Mouse (Mus musculus) CD4-positive helper T cell, adult 2 months (primary cell): Measurements from ENCODE around the gene 2210407C18Rik.
A peak's percentile ranks its signal among the peaks of the same experiment; 100 is the strongest.

ENCODE experiments used
- DNase-seq: peaks from one replicate; pipeline ENCODE4 v3.0.0-alpha.2; 2012; ENCODE audit warnings: low read depth, missing footprints, low spot score

Gene 2210407C18Rik

DNA sequence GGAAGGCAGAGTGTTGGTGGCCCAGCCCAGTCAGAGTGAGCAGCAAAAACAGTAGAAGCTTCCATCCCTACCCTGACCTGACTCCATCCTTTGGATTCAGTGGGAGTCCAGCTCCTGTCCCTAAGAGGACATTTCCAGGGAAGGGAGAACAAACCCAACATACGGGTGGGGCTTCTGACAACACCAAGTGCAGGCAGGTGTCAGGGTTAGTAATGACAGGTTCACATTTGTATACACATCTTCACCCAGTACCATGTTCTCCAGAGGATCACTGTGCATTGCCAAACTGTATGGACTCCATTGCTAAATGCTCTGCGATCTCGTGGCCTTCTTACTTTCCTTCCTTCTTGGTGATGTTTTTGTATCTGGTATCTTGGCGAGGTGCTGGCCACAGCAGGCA is at the start of gene 2210407C18Rik:
Gene 2210407C18Rik, minus strand, starts transcription at position 101 of the 400 bp plus-strand sequence.
- DNase-seq = no peak

DNA sequence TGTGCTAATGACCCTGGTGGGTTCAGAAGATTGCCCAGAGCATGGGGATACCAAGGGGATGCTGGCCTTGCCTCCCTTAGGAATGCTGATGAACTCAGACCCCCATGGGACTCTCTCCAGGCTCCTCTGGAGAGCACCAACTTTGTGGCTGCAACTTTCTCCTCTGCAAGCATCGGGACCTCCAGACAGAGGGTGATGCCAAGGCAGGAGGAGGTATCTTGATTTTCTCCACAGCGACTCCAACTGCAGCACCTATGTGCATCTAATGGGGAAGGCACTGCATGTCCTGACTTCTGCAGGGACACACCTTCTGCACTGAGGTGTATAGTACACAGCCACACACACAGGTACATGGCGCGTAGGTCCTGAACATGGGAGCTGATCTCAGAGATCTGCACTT is 42.7 kb upstream of the 2210407C18Rik start, which contains the start of gene Olfr322:
Gene Olfr322, plus strand, starts transcription at position 187 of the 400 bp plus-strand sequence.
- no peak for DNase-seq

DNA sequence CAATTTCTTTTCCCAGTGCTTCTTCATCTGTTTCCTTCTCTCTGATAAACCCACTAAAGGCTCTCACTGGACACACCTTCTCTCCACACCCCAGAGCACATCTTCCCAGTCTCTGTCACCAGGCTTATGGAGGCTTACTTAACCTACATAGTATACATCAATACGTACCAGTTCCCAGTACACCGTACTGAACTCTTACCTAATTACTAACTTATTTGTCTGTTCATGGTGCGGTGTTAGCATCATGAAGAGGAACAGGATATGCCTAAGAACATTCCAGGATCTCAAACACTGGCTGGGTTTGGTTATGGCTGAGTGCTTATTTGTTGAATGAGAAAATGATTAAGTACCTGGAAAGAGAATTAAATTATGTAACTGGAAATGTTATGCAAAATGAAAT is 39.3 kb upstream of the 2210407C18Rik start:
- DNase-seq = no peak

DNA sequence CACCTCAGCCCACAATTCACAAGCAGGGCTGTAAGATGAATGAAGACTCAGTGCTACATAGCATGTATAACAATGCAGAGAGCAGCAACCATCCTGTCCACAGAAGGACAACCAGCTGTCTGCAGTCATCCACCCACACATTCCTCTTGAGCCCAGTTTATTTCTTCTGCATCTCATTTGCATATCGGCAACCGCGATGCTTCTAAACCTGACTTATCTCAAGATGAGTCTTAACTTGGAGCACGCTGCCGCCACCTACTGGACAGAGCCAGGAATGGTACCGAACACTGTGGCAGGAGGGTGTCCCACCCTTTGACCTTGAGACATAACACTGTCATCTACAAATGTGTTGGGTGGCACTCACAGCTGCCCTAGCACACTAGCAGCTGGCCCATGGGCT is 27.5 kb upstream of the 2210407C18Rik start:
- DNase-seq = peak; percentile 54

DNA sequence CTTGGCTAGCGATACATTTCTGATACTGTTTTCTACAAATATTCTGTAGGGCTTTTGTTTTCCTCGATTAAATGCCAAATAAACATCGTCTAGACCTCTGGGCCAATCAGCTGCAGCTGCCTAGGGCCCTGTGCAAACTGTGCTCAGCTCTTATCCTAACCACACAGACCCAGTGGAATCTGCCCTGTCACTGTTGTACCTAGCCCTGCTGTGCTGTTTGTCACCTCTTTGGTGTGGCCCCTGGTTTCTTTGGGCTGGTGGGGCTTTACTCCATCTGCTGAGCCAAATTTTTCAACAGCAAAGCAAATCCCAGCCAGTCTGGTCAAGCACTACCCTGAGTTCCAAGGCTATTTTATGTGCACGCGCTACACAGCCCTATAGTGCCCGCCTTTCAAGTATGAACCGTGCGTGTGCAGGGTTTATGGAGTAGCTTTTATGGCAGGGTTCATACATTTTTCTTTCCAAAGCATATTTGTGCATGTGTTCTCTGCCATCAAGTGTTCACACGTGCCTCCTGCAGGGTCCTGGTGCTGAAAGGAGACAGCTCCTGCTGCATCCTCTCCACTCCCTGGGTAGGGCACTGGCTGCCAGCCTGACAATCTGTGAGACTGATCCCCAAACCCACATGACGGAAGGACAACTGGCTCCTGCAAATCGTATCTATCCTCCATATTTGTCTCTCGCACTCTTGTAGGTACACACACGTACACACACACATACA is 25.9 kb upstream of the 2210407C18Rik start:
- DNase-seq = no peak

DNA sequence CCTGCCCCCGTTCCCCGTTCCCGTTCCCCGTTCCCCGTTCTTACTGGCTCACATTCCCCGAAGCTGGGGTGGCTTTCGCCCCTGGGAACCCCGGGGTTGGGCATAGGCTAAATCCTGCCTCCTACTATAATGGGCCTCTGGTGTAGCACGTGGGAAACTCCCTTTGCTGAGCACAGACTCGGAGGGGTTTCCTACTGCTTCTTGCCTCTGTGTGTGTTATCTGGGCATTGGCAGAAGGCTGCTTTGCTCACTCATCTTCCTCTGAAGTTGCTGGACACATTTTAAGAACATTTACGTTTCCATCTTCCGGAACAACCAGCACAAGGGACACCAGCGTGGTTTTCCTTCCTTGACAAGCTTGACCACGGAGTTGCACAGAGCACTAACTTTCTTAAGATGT is 25.2 kb upstream of the 2210407C18Rik start:
- no peak for DNase-seq

DNA sequence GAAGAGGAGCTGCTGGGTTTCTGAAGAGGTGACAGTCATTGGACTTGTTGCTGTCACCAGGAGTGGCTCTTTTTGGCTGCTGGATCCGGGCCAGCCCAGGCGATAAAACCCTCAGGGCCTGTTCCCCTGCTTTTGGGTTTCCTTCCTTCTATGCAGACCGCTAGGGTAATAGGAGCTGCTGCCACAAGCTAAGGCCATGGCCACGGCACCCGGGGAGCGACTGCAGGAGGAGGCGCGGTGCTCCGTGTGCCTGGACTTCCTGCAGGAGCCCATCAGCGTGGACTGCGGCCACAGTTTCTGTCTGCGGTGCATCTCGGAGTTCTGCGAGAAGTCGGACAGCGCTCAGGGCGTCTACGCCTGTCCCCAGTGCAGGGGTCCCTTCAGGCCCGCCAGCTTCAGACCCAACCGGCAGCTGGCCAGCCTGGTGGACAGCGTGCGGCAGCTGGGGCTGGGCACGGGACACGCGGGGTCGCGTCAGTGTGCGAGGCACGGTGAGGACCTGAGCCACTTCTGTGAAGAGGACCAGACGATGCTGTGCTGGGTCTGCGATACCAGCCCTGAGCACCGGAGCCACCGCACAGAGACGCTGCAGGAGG is 24.5 kb upstream of the 2210407C18Rik start, which contains the start of gene Trim58:
Gene Trim58, plus strand, starts transcription at position 194 of the 596 bp plus-strand sequence.
- DNase-seq = no peak

DNA sequence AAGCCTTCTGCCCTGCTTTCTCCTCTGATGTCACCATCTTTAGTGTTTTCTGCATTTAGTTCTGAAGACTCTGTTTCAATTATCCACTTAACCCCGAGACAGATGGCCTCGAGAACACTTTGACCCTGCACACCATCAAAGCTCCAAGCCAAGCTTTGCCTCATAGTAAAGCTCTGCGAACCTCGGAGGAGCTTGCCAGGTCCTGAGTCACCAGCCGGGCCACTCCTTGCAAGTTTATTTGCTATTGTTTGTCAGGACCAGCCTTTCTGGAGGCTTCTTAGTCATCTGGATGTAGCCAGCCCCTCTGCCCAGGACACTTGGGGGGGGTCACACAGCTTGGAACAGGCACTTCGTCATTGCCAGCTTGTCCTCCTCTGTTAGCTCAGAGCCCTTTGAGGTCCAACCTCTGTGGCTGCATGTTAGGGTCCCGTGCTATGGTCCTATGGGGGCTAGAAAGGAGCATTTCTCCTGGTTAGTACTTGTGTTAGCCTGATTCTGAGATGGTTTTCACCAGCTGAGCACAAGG is 22.4 kb upstream of the 2210407C18Rik start:
- no peak for DNase-seq

DNA sequence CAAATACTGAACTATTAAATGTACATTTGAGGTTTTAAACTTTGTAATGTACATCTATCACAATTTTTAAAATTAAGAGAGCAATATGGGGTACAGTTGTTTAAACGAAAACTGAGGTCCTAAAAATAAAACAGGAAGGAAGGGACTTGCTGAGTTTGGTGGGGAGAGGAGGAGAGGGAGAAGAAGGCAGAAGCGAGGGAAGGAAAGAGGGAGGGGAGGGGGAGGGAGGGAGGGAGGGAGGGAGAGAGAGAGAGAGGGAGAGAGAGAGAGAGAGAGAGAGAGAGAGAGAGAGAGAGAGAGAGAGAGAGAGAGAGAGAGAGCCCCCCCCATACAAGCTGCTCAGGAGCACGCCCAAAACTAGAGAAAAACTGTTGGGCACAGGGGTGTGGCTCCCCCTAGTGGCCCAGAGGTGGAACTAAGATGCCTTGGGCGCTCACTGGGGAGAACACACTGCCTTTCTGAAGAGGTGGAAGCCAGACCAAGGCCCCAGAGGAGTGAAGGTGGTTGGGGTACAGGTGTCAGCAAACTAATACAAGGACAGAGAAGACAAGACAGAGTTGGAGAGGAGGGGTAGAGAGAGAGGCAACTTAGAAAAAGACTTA is 20.6 kb upstream of the 2210407C18Rik start:
- peak; percentile 44 for DNase-seq

DNA sequence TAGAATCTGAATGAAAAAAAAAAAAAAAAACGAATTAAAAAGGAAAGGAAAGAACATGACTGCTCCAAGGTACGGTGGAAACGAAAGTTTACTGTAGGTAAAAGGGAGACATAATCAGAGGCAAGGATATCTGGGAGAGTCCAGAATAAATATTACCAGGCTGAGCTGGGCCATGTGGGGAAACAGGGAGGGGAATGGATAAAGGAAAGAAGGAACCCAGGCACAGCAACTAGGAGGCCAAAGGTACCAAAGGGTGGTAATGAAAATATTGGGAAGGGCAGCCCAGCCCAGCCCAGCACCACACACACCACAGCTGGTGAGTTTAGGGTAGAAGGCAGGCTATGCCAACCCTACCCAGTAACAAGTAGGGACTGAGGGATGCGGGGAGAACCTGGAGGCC is 19.0 kb upstream of the 2210407C18Rik start:
- no peak for DNase-seq

DNA sequence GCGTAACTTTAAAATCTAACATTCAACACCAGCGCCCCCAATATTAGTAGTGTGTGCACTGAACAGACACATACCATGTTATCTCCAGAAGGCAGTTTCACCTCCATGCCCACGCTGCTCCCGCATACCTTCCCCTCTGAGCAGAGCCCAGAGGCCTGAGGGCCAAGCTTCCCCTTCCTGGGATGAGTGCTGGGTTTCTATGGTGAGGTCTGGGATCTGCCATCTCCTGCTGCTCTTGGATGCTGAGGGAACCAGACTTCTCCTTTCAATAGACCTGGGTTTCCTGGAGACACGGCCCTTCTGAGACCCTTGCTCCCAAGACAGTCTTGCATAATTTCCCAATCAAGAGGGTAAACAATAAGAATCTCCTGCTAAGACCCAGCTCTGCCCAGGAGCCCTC is 14.5 kb upstream of the 2210407C18Rik start, which contains the start of gene Olfr323:
Gene Olfr323, minus strand, starts transcription at position 101 of the 400 bp plus-strand sequence.
- DNase-seq = no peak

DNA sequence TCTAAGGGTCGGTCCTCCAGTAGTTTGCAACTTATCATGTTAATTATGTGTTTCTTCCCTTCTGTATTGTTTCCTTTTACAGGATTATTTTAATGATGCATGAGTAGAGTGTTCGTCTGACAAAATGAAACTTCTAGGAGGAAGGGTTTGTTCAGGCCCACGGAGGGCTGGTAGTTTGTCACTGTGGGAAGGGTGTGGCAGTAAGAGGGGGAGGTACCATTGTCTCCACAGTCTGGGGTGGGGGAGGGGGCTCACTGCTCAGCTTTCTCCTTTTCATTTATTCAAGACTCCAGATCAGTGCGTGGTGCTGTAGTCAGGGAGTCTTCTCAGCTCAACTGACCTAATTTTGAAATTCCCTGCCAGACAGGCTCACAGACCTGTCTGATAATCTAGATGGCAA is 10.3 kb upstream of the 2210407C18Rik start:
- no peak for DNase-seq

DNA sequence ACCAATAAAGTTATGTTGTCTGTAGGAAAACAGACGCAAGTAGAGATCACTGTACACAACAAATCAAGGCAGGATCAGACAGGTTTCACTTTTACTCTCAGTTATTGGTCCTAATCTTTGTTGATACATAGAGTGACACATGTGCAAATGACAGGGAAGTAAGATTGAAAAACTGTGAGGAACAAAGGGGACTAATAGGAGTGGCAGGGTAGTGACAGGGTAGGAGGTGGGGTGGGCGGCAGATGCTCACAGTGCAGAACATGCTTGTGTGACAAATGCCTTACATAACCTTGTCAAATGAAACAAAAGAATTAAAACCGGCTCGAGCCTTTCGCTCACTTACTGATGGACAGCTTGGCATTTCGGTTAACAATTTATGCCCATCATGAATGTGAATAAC is 2.9 kb upstream of the 2210407C18Rik start:
- no peak for DNase-seq

DNA sequence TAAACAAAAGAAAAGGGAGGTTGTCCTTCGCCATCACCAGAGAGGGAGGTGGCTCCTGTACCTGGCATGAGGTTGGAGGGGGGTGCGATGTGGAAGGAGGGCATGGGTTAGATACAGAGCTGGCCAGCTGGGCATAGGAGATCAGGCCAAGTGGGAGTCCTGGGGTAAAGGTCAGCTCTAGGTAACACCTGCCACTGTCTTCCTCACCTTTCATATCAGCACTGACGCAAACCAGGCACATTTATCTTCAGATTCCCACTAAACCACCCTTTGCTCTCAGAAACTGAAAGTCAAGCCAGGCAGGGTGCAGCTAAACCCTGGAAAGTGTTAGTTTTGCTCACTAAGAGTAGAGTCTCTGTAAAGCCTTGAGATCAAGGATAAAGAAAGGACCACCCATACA is 2.5 kb upstream of the 2210407C18Rik start:
- DNase-seq = no peak

DNA sequence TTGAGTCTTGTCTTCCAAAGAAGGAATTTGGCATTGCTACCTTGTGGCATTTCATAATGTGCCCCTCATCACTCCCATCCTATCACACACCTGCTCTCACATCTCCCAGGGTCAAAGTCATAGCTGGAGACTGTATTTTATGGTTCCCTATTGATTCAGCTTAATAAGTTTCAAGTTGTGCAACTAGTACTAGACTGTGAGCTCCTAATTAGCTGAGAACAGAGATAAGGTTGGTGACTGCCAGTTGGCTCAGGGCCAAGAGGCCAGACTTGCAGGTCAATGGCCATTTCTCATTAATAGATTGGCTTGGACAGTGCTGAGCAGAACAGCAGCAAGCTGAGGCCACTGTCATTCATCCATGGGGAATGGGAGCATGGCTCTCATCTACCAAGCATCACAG is 1.3 kb downstream of the 2210407C18Rik start:
- no peak for DNase-seq

DNA sequence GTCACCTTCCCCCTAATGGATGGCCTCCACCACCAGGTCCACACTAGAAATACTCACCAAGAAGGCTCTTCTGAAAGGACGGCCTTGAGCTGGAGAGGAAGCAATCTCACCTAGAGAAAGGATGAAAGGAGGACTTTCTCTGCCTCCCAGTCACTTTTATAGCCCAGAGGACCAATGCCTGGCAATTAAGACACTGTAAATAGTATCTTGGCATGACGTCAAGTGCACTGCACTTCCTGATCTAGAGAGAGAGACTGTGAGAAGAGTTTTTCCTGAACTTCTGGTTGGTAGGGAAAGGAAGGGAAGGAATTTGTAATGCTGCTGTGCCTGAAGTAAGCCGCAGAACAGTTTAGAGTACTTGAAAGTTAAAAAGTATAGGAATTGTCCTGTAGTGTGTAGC is 2.5 kb downstream of the 2210407C18Rik start:
- DNase-seq = no peak

DNA sequence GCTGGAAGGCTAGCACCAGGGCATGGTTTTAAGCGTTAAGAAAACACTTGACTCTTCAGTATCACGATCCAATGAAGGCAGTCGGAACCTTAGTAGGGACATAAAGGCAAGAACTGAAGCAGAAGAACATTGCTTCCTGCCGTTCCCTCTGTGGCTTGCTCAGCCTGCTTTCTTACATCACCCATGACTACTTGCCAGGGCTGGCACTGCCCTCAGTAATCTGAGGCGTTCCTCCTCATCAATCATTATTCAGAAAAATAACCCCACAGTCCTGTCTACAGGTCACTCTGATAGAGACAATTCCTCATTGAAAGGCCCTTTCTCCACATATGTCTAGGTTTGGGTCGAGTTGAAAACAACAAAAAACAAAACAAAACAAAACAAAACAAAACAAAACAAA is 8.8 kb downstream of the 2210407C18Rik start:
- no peak for DNase-seq

DNA sequence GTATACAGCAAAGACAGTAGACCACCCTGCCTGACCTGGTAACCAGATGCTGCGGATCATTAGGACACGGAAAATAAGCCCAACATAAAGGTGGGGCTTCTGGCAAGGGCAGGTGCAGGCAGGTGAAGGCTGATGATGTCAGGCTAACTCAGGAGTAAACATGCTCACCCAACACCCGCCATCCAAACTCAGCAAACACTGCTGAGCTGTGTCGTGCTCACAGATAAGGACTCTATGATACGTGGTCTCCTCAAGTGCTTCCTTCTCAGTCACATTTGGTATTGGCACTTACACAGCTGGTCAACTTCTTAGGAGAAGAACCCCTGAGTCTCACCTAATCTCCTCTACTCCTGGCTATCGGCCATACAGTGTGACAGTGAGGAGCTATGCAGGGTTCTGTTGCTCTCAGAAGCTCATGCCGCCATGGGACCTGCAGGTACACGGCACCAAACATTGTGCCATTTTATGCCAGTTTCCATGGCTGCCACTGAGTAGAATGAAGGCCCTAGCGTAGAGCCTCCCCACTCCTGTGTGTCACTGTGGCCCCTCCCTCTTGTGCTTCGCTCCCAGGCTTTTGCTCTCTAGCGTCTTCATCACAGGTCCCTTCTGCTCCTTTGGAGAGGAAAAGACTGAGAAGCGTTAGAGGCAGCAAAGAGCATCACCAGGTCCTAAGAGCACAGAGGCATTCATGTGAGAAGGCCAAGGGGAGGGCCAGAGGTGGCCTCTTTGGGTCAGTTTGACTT is 9.5 kb downstream of the 2210407C18Rik start:
- no peak for DNase-seq

DNA sequence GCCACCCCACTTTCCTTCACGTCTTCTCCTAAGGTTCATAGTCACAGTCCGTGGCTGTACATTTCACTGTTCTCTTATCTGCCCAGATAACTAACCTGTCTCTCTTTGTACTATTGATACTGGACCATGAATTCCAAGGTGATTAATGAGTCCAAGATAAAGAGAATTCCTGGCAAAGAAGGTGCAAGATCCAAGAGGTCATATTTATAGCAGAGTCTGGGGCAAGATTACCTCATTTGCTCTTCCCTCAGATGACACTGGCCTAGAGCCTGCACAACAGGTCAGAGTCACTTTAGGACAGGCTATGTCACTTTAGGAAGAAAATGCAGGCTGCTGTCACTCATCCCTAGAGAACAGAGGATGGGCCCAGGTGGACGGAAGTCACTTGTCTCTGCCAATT is 10.6 kb downstream of the 2210407C18Rik start:
- DNase-seq = no peak

DNA sequence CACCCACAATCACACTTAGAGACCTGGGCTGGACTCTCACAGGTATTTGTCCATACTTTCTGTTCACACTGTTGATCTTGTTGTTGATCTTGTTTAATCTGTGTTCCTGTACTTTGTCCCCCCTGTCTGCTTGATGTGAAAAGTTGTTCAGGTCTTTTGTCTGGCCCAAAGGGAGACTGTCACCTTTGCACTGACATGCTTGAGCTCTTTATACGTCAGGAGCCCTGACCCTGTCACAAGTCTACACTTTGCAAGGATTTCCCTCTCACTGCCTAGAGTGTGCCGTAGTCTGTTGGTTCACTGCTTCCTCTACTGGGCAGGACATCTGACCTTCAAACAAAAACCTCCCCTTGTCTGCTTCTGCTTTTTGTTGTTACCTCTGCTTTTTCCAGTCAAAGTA is 11.2 kb downstream of the 2210407C18Rik start:
- no peak for DNase-seq

DNA sequence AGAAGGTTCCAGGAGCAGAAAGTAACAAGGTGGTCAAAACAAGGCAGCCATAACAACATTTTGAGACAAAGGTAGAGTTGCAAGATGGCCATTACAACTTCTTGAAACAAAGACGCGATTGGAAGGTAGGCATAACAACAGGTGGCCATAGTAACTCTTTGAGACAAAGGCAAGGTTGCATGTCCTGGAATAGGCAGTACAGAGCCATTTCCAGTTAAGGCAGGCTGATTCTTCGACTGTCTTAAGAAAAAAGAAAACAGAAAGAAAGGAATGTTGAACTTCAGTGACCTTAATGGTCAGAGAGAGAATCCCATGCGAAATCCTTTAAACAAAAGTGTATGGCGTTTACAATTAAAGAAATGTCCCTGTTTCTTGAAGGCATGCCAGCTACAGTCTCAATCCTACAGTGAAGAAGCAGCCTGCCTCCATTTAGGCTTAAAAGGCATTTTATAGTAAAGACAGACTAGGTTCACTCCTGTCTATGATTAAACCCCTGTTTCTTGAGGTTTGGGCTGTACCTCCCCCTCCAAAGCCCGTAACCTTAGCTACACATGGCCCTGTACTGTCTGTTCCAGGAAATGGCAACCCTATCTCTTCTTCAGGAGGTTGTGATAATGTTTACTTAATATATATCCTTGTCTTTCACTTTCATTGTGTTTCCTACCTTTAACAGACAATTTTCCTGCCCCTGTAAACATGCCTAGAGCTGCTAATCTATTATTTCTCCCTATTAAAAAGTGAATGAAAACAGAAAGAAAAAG is 12.9 kb downstream of the 2210407C18Rik start:
- no peak for DNase-seq
